Mouse (Mus musculus): ENCODE measurements around the gene Smox.

Gene Smox

DNA sequence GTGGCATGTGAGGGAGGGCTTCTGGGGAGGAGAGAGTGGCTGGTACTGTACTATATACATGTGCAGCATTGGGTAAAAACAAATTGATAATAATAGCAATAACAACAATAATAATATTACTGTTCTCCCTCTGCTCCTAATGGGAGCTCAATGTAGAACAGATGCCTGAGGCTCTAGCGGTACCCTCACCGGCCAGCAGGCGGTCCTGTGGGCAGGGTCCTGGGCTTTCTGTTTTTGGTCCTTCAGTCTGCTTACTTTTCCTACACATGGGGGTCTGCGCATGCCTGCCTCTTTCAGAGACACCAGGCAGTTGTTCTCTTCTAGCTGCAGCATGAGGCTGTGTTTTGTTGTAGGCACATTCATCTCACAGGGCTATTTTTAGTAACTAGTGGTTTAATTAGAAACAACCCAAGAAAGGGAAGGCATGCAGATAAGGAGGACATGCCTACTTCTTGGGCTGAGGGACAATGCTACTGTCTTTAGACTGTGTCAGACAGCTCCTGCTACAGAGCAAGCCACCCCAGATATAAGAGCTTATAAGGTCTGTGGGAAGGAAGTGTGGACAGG is 22.8 kb downstream of the Smox start:
- DNase-seq = no peak

DNA sequence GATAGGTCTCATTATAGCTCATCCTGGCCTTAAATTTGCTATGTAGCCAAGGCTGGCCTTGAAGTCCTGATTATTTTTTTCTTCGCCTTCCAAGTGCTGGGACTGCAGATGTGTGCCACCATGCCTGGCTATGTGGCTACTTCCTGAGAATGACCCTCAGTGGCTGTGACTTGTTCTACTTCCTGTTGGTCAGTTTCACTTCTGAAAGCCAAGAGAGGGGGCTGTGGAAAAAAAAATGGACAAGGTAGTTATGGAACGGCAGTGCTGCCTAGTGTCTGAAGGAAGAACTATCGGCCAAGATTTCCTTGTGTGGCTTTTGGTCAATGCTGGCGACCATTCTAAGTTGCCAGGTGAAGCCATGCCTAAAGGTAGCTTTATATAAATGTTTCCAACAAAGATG is 26.3 kb downstream of the Smox start:
- DNase-seq = no peak

DNA sequence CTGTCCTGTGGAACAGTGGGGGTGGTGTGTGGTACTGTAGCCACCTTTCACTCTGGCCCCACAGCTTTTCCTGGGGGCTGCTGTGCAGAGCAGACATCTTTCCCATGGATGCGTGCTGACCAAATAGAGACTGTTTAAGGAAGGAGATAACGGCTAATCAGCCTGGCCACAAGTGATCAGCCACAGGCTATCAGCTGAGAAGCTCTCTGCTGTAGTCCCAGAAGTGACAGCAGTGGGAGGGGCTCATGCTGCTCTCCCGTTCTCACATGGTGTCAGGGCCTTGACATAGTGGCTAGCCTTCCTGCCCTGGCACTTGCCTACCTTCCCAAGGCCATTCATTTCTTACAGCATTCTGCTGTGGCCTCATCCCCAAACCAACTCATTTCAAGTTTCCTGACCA is 27.5 kb downstream of the Smox start:
- no peak for DNase-seq

DNA sequence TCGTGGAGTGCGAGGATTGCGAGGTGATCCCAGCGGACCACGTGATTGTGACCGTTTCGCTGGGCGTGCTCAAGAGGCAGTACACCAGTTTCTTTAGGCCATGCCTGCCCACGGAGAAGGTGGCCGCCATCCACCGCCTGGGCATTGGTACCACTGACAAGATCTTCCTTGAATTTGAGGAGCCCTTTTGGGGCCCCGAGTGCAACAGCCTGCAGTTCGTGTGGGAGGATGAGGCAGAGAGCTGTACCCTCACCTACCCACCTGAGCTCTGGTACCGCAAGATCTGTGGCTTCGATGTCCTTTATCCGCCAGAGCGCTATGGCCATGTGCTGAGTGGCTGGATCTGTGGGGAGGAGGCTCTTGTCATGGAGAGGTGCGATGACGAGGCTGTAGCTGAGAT is 29.4 kb downstream of the Smox start:
- DNase-seq = no peak

DNA sequence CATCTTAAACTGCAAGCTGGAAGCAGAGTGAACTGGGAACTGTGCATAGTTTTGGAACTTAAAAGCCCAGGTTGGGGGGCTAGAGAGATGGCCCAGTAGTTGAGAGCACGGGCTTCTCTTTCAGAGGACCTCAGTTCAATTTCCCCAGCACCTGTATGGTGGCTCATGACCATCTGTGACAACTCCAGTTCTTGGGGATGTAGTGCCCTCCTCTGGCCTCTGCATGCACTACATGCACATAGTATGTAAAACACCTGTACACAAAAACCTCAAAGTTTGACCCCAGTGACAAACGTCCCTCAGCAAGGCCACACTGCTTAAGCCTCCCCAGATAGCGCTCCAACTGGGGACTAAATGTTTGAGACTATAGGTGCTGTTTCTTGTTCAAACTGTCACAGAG is 35.8 kb downstream of the Smox start:
- DNase-seq = no peak

DNA sequence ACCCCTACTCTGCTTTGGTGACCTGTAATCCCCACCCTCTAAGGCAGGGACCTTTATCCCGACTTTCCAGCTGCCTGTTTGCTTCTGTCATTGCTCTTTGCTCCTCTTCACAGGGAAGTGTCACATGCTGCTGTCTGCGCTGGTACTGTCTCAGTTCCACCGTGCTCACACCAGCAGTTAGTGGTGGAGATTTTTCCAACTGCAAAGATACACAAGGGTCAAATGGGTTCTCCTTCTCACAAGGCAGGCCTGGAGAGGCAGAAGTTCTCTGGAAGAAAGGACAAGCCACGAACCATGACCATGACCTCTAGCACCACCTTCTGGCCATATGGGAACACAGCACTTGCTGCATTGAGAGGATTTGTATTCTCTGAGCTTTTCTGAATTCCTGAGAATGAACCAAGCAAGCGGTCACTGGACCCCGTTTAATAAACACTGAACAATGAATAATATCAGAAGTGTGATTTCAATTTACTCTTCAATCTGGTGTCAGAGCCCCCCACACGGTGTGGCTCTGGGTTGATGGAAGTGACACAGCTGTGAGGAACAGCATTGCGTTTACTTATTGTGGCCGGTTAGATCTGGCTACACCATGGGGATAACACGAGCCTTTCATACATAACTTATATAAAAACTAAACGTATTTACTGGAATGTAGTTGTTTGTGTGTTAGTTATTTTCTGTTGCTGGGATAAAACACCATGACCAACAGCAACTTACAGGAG is 38.8 kb downstream of the Smox start:
- DNase-seq = peak; percentile 72

DNA sequence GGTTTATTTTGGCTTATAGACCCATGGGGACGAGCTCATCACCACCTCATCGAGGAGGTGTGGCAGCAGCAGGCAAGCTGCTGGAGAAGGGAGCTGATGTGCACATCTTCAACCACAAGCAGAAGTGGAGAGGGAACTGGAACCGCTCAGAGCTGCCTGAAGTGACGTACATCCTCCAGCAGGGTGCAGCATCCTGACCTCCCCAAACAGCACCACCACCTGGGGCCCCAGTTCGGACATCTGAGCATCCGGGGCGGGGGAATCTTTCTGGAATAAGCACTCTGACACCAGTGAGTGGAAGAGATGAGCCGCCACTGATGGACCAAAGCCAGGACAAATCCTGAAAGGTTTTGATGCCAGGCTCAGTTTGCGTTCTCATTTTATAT is 39.3 kb downstream of the Smox start:
- peak; percentile 40 for DNase-seq

DNA sequence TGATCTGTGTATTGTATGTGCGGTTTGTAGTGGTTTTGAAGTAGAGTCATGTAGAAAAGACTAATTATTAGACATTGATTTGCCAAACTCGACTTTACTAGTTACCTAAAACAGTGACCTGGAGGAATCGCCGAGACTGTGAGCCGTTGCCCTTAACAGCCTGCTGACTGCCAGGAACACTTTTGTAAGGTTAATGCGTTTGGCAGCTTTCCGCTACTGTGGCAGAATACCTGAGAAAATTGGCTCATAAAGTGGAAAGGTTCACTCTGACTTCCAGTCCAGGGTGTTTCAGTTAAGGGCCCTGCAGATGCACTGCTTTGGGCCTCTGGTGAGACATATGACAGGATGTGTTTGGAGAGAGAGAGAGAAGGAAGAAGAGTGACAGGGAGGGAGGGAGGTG is 40.0 kb downstream of the Smox start:
- DNase-seq = no peak

DNA sequence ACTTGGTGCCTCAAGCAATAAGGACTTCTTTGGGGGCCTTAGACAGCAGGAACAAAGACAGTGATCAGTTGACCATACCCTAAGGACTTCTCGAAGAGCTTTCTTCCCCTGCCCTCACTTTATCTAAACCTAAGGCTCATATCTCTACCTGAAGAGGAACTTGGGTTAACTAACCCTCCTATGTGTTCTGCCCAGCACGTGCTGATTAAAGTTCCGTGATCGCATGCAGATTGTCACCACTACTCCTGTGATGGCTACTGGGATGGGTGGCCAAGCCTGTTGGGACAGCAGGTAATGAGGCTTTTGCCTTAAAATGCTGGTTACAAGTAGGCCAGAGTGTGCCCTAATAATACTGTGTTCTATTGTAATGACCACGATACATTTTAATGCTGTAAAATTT is 43.9 kb downstream of the Smox start:
- DNase-seq = no peak

DNA sequence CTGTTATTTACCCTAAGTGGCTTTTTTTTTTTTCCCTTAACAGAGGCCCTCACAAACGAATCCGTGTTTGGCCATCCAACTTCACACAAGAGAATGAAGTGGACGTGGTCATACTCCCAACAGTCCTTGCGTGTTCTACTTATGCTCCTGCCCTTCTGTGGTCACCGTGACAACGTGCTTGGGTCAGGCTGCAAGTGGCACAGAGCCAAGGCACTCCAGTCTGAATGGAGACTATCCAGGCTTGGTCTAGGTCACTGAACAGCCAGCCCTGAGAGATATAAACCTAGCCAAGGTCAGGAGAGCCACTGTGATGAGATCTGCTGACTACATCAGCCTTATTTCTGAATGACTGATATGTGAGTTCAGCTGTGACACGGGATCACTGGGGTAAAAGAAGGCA is 47.0 kb downstream of the Smox start:
- DNase-seq = no peak

DNA sequence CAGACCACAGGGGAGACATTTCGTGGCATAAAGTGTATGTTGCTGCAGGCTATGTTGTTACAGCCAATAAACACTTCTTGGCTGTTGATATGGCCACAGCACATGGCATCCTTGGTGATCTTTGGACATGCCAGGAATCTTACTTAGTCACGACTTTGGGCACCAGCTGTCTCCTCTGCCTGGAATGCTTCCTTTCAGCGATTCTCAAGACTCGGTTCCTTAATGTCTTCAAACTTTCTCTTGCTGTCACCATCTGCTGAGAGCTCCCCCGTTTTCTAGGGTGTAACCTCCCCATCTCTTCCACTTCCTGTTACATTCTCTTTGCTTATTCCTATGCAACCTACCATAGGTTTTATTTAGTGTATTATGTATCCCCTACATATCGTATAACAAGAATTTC is 48.5 kb downstream of the Smox start:
- DNase-seq = no peak

DNA sequence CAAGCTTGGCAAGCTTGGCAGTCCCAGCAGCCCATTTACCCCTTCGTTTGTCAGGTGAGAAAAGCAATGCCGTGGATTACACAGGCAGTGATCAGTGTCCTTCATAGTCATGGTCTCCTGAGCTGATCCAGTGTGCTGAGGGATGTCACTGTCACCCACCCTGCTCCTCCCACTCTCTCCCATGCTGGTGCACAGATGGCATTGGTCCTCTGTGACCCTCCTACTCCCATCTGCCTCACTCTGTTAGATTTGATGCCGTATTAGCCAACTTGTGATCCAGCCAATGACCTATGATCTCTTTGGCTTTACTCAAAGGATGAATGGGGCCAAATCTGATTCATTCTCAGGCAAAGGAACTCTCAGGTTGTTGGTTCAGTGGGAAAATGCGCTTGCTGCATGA is 50.4 kb downstream of the Smox start:
- DNase-seq = peak; percentile 73

DNA sequence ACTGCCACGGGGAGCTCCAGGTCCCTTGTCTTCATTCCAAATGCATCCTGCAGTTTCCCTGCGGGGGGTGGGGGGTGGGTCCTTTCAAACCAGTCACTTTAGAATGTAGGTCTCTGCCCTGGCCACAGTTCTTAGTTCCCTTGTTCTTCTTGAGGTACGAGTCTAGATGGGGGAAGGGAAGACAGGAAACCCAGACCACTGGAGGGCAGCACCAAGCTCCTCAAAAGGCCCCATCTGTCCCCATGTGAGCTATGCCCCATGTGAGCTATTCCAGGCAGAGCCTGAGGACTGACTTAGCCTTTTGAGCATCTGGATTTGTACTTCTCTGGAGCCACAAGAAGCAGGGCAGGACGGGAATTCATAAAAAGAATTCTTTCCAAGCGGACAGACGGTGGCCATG is 51.2 kb downstream of the Smox start:
- no peak for DNase-seq

DNA sequence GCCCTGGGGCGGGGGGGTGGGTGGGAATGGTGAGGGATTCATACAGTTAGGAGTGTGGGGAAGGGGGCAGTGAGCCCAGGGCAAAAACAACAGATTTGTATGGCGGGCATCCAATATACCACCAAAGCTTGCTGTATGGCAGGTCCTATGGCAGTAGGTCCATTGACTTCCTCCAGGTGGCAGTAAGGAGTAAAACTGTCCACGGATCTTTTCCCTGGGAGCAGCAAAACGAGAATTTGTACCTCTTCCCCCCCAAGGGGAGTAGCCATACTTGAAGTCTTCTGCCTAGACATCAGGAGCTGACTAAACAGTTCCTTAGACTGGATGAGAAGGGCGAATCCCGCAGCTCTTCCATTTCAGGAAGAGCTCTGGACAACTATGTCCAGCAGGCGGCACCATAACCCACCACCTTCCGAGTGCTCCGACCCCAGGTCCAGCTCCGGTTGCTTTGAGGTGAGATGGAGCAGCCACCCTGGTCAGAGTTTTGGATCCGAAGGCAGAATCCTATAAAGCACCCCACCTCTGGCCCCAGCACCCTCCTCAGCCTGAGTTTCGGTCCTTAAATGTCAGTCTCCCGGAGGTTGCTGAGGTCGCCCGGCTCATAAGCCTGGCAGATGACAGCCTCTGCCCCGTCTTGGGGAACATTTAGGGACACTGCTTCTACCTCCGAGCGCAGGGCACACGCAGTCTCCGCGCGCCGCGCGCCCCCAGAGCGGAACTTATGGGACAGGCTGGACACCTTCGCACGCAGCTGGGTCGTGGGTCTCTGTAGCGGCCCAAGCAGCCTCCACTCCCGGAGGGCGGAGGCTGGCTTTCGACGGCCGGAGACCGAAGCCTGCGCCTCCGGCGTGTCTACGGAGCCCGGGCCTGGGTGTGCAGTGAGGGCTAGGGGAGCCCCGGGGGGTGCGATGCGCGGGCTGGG is 54.4 kb downstream of the Smox start:
- peak; percentile 46 for DNase-seq

DNA sequence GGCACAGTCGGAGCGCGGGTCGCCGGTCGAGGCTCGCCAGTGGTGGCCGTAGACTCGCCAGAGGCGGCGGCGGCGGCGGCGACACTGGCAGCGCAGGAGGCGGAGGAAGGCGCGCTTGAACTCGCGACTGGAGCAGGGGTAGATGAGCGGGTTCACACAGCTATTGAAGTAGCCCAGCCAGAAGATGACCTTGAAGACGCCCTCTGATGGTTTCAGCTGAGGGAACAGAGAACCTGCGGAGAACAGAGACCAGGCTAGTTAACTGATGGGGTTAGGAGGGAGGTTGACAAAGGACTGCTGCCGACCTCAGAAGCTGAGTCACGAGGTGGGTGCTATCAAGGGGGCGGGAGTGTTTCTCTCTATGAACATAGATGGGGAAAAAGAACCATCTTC is 55.0 kb downstream of the Smox start:
- DNase-seq = no peak

DNA sequence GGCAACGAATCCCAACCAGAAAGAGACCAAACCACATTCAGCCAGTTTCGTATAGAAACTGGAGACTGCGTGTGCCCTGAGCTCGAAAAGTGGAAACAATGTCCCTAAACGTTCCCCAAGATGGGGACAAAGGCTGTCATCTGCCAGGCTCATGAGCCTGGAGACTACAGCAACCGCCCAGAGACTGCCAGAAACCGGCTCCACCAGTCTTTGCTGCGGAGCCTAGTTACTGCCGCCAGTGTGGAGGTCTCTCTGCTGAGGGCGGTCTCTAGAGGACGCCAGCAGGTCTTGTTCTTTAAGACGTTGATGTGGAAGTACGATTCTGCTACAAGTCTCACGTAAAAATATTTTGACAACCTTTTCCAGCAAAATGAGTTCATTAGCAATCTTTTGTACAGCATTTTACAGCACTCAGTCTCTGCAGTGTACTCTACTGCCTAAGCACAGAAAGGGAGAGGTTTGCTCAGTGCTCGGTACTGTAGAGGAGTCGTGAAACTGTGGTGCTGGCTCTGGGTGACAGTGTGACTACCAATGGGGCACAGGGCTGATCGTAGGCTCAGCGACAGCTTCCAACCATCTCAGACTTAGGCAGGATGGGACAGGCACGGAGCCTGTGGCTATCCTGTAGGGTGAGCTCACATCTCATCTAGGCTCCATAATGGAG is 55.6 kb downstream of the Smox start:
- no peak for DNase-seq

DNA sequence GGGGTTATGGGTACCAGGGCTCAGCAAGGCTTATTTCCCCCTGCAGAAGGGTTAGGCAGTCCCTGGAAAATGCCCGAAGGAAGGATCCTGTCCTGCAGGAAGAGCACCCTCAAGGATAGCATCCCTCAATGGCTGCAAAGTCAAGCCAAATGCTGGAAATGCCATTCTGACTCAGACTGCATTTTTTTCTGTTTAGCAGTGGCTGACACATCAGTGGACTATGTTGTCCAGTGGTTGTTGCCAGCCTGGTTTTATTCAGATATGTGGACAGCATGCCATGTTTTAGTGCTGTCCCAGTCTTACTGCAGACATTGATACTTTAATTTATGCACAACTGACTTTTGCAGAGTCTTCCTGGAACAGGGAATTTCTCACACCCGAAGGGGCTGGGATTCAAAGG is 57.0 kb downstream of the Smox start:
- no peak for DNase-seq

DNA sequence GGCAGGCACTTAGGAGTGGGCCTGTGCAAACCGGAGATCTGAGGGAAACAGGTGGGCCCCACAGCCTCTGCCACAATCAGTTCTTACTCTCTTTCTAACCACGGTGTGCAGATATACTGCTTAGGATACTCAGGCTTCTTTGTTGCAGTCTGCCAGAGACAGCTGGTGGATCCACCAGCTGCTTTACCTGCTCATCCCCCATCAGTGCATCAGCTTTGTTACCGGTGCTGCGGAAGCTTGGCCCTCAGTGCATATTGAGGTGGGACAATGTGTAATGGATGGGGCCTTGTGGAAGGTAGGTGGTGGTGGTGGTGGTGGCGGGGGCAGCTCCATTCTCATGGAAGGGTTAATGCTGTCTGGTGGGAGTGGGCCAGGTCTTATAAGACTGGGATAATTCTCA is 57.8 kb downstream of the Smox start:
- no peak for DNase-seq

DNA sequence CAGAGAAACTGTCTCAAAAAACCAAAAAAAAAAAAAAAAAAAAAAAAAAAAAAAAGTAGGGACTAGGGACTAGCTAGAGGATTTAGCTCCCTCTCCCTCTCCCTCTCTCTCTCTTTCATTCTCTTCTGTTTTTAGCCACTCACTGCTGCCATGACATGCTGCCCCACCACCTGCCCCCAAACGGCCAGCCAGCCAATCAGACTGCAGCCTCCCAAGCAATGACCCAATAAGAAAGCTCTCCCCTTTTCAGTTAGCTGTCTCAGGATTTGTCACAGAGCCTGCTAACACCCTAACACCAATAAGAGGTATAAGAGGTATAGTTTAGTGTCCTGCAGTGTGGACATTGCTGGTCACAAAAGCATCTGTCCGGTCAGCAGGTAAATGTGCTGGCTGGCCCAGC is 59.2 kb downstream of the Smox start:
- DNase-seq = no peak

DNA sequence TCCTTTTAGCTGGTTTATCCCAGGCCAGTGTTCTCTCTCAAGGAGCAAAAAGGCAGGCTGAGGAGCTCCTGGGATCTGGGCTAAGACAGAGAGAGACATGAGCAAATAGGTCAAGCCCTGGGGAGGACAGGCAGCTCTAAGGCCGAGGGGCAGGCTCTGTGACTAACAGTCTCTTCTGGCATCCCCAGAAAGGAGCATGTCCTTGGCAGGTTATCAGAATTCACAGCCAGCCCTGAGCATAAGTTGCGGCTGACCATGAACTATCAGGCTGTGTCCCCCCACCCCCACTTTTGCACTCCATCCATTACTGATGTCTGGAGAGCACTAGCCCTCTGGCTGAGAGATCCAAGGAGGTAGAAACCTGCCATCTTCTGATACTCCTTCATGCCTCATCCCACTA is 59.6 kb downstream of the Smox start:
- DNase-seq = no peak

DNA sequence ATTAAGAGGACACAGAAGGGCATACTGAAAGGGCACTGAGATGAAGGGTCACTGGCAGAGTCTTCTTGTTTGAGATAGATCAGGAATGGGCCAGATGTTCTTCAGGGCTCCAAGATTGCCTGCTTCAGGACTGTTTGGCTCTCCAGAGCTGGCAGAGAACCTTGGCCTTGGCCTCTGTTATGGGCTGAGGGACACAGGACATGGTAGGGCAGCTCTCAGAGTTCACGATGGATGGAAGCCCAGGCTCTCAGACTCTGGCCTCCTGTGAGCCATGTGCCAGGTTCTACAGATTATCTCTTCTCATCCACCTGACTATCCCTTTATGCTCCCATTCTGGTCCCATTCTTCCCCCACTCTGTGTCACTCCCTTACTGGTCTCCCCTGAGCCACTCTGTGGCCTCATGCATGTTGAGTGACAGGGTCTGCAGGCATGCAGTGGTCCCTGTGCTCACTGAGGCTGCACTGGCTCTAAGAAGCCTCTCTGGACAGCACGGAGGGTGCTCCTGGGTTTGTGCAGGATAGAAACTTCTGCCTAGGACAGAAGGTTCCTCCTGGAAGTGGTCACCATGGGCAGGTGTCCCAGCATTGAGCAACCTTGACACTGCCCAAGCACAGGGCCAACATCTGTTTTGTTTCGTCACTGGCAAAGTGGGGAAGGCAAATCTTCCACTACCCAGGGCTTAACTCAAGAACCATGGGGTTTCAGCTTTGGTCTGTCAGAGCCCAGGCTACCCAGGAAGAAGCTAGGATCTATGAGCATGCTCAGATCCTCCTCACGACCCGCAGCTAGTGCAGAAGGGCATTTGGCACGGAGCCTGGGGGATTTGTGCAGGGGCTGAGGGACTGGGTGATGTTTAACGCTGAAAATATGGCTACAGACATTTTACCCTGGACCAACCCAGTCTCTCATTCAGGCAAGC is 60.7 kb downstream of the Smox start:
- no peak for DNase-seq

DNA sequence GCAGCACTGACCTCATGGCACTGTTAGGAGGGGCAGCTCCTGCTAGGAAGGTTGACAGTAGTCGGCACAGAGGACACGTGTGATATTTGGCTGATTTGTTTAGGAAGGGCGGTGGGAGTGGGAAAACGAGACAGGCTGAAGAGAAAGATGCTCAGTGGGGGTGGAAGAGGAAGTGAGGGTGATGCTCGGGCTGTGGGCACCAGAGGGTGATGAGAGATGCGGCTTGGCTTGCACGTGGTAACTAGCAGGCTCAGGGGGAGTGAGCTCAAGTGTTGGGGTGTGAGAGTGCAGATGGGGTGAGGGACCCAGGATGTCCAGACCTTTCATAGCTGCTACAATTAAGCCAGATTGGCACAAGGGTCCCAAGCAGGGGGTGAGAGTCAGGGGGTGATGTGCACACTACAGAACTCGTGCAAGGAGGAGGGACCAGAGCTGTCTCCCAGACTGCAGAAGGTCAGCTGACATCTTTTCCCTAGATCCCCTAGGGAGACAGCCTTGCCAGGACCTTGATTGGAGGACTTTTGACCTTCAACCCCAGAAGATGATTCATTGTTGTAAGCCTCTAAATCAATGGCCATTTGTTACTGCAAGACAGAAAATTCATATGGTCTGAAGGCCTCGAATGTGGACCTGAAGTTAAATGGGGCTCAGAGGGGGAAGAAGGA is 61.6 kb downstream of the Smox start:
- no peak for DNase-seq

All from cerebellum, adult 9-10 months (tissue).